Mouse (Mus musculus) right cerebral cortex, adult 2 months (tissue): ENCODE results near the gene Plekhg6.

Experiments used
- DNase-seq, 2 experiments: peaks; one replicate each; pipeline ENCODE4 v3.0.0; 2021 to 2022; ENCODE audit warnings: low spot score in 2 of 2

The Plekhg6 gene

GRCm38 (mm10) chr6:125385066-125385974 lies 4.7 kb upstream of the Plekhg6 start:
- DNase-seq: peak in 1 of 2 experiments; percentile 37

- no peak for DNase-seq
Measured at GRCm38 (mm10) chr6:125382024-125382423, 1.4 kb upstream of the Plekhg6 start.

- no peak for DNase-seq
Measured at GRCm38 (mm10) chr6:125379781-125380180, 812 bp downstream of the Plekhg6 start.

GRCm38 (mm10) chr6:125378621-125379020 lies 2.0 kb downstream of the Plekhg6 start:
- no peak for DNase-seq

GRCm38 (mm10) chr6:125377582-125378451 lies 2.8 kb downstream of the Plekhg6 start:
- DNase-seq: no peak

GRCm38 (mm10) chr6:125377042-125377441 lies 3.6 kb downstream of the Plekhg6 start:
- DNase-seq: no peak

- DNase-seq: no peak
Measured at GRCm38 (mm10) chr6:125367758-125368371, 12.7 kb downstream of the Plekhg6 start.

GRCm38 (mm10) chr6:125366133-125366532 lies 14.5 kb downstream of the Plekhg6 start:
- no peak for DNase-seq

- no peak for DNase-seq
Measured at GRCm38 (mm10) chr6:125365522-125365921, 15.1 kb downstream of the Plekhg6 start.

GRCm38 (mm10) chr6:125364448-125364847 lies 16.1 kb downstream of the Plekhg6 start:
- DNase-seq: no peak

GRCm38 (mm10) chr6:125363451-125364242 lies 16.9 kb downstream of the Plekhg6 start:
- DNase-seq: no peak

- no peak for DNase-seq
Measured at GRCm38 (mm10) chr6:125363021-125363420, 17.6 kb downstream of the Plekhg6 start.

- DNase-seq: peak; percentile 45 to 48
Measured at GRCm38 (mm10) chr6:125361467-125362291, 18.9 kb downstream of the Plekhg6 start.

- no peak for DNase-seq
Measured at GRCm38 (mm10) chr6:125360846-125361245, 19.7 kb downstream of the Plekhg6 start.

GRCm38 (mm10) chr6:125359999-125360398 lies 20.6 kb downstream of the Plekhg6 start:
- no peak for DNase-seq

- DNase-seq: peak in 1 of 2 experiments; percentile 35
Measured at GRCm38 (mm10) chr6:125357334-125357733, 23.3 kb downstream of the Plekhg6 start.

GRCm38 (mm10) chr6:125356264-125356663 lies 24.3 kb downstream of the Plekhg6 start:
- no peak for DNase-seq

GRCm38 (mm10) chr6:125355197-125355741 lies 25.3 kb downstream of the Plekhg6 start:
- DNase-seq: no peak

GRCm38 (mm10) chr6:125354352-125355151 lies 26.0 kb downstream of the Plekhg6 start:
- DNase-seq: peak in 1 of 2 experiments; percentile 24
